Mouse (Mus musculus): ENCODE data around the gene Nsmce3. TPM values are rescaled to one million over a fixed set of nuclear protein-coding genes. Genes with fewer than 3 reads are reported as not detected.

Nsmce3 gene
- polyA plus RNA-seq, 1 experiment = 3.5 TPM

GRCm38 (mm10) chr7:64847366-64847899 lies 25.4 kb downstream of the Nsmce3 start:
- DNase-seq = no peak
- no peak overlapping the region for H3K27ac ChIP-seq (ENCODE audit: insufficient read depth, low read depth, low read length)
- no peaks in the 10 kb centered on the region; the same call in 1 of the 2 replicates for H3K27me3 ChIP-seq (replicated peaks; ENCODE audit: control insufficient read depth, insufficient read depth, low read length)
- H3K4me1 ChIP-seq (ENCODE audit: control insufficient read depth, insufficient read depth, low read length) = no peaks in the 10 kb centered on the region
- H3K4me3 ChIP-seq (ENCODE audit: insufficient read depth, low read depth, low read length) = no peak overlapping the region
- H3K36me3 ChIP-seq (ENCODE audit: control insufficient read depth, insufficient read depth, low read length) = no peaks in the 10 kb centered on the region
- TF ChIP-seq POLR2A (IDR thresholded peaks at IDR 0.05; ENCODE audit: low read depth, low read length) = no peak
- TF ChIP-seq CTCF (conservative IDR thresholded peaks at IDR 0.05; ENCODE audit: insufficient read depth, insufficient read length, low read depth, low read length) = no peak
- 67% methylated on average over 5 of the region's 5 CpGs for WGBS

GRCm38 (mm10) chr7:64846061-64846460 lies 26.7 kb downstream of the Nsmce3 start:
- Histone ChIP-seq H3K36me3 (ENCODE audit: control insufficient read depth, insufficient read depth, low read length) (no peaks in the 10 kb centered on the region), H3K4me3 (ENCODE audit: insufficient read depth, low read depth, low read length) (no peak overlapping the region), H3K27ac (ENCODE audit: insufficient read depth, low read depth, low read length) (no peak overlapping the region), H3K27me3 (replicated peaks; ENCODE audit: control insufficient read depth, insufficient read depth, low read length) (no peaks in the 10 kb centered on the region; the same call in 1 of the 2 replicates), H3K4me1 (ENCODE audit: control insufficient read depth, insufficient read depth, low read length) (no peaks in the 10 kb centered on the region)
- no peak for DNase-seq
- TF ChIP-seq CTCF (conservative IDR thresholded peaks at IDR 0.05; ENCODE audit: insufficient read depth, insufficient read length, low read depth, low read length) (no peak), POLR2A (IDR thresholded peaks at IDR 0.05; ENCODE audit: low read depth, low read length) (no peak)
- WGBS = 84% methylated on average over 3 of the region's 3 CpGs

GRCm38 (mm10) chr7:64840946-64841659 lies 31.7 kb downstream of the Nsmce3 start:
- Histone ChIP-seq H3K27me3 (replicated peaks; ENCODE audit: control insufficient read depth, insufficient read depth, low read length) (no peaks in the 10 kb centered on the region), H3K4me3 (ENCODE audit: insufficient read depth, low read depth, low read length) (no peak overlapping the region), H3K36me3 (ENCODE audit: control insufficient read depth, insufficient read depth, low read length) (no peaks in the 10 kb centered on the region), H3K4me1 (ENCODE audit: control insufficient read depth, insufficient read depth, low read length) (no peaks in the 10 kb centered on the region), H3K27ac (ENCODE audit: insufficient read depth, low read depth, low read length) (no peak overlapping the region)
- TF ChIP-seq POLR2A (IDR thresholded peaks at IDR 0.05; ENCODE audit: low read depth, low read length) (no peak), CTCF (conservative IDR thresholded peaks at IDR 0.05; ENCODE audit: insufficient read depth, insufficient read length, low read depth, low read length) (no peak)
- DNase-seq = no peak
- WGBS = 60% methylated on average over 10 of the region's 10 CpGs

- WGBS = 77% methylated on average over 1 of the region's 1 CpGs
- Histone ChIP-seq H3K4me1 (ENCODE audit: control insufficient read depth, insufficient read depth, low read length) (no peaks in the 10 kb centered on the region), H3K27ac (ENCODE audit: insufficient read depth, low read depth, low read length) (no peak overlapping the region), H3K36me3 (ENCODE audit: control insufficient read depth, insufficient read depth, low read length) (no peaks in the 10 kb centered on the region), H3K4me3 (ENCODE audit: insufficient read depth, low read depth, low read length) (no peak overlapping the region), H3K27me3 (replicated peaks; ENCODE audit: control insufficient read depth, insufficient read depth, low read length) (no peaks in the 10 kb centered on the region)
- TF ChIP-seq CTCF (conservative IDR thresholded peaks at IDR 0.05; ENCODE audit: insufficient read depth, insufficient read length, low read depth, low read length) (no peak), POLR2A (IDR thresholded peaks at IDR 0.05; ENCODE audit: low read depth, low read length) (no peak)
- DNase-seq = no peak
These were observed 32.3 kb downstream of the Nsmce3 start for GRCm38 (mm10) chr7:64840576-64840895.

GRCm38 (mm10) chr7:64839801-64840575 lies 32.8 kb downstream of the Nsmce3 start:
- Histone ChIP-seq H3K36me3 (ENCODE audit: control insufficient read depth, insufficient read depth, low read length) (no peaks in the 10 kb centered on the region), H3K27ac (ENCODE audit: insufficient read depth, low read depth, low read length) (no peak overlapping the region), H3K4me3 (ENCODE audit: insufficient read depth, low read depth, low read length) (no peak overlapping the region), H3K4me1 (ENCODE audit: control insufficient read depth, insufficient read depth, low read length) (no peaks in the 10 kb centered on the region), H3K27me3 (replicated peaks; ENCODE audit: control insufficient read depth, insufficient read depth, low read length) (no peaks in the 10 kb centered on the region)
- TF ChIP-seq CTCF (conservative IDR thresholded peaks at IDR 0.05; ENCODE audit: insufficient read depth, insufficient read length, low read depth, low read length) = no peak
- 4% methylated on average over 21 of the region's 21 CpGs for WGBS
- DNase-seq = peak; percentile 54

GRCm38 (mm10) chr7:64839281-64839680 lies 33.5 kb downstream of the Nsmce3 start:
- Histone ChIP-seq H3K4me1 (ENCODE audit: control insufficient read depth, insufficient read depth, low read length) (no peaks in the 10 kb centered on the region), H3K27me3 (replicated peaks; ENCODE audit: control insufficient read depth, insufficient read depth, low read length) (no peaks in the 10 kb centered on the region), H3K27ac (ENCODE audit: insufficient read depth, low read depth, low read length) (no peak overlapping the region), H3K36me3 (ENCODE audit: control insufficient read depth, insufficient read depth, low read length) (no peaks in the 10 kb centered on the region), H3K4me3 (ENCODE audit: insufficient read depth, low read depth, low read length) (no peak overlapping the region)
- DNase-seq = no peak
- 53% methylated on average over 2 of the region's 2 CpGs for WGBS
- TF ChIP-seq POLR2A (IDR thresholded peaks at IDR 0.05; ENCODE audit: low read depth, low read length) = no peak
- no peak for TF ChIP-seq CTCF (conservative IDR thresholded peaks at IDR 0.05; ENCODE audit: insufficient read depth, insufficient read length, low read depth, low read length)

All from kidney, adult 2 months (tissue).